Comparison of ENCODE assay signal across 22 mouse cellular contexts in the genomic region with DNA sequence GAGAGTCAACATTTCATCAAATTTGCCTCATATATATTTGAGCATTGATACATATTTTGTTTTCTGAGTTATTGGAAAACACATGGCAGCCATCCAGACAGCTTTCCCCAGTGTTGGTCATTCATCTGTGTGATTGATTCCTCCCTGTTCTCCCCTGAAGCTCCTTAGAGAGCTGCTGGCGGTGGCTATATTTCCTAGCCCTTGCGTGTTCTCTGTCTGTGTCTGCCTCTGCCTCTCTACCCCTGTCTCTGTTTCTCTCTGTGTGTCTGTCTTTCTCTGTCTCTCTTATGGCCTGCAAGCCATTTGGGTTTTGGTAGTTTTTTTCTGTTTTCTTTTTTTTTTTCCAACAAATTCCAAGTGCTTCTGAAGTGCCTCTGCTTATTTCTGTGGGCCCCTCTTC.
DNase-seq lines count a peak whose midpoint lies in the region; ATAC-seq lines count a peak whose summit lies in the region.
"Had no signal": no experiment of that assay in that cellular context is flagged by ENCODE, and none has a peak within 500 bp of the region (broad histone marks: within the 10 kb centered on the region; RNA-seq: fewer than 3 reads in every experiment).

No protein-coding gene starts in this region.

- DNase-seq in heart, adult 11 months, result peak; percentile 54
- DNase-seq in midbrain, embryonic 11.5 days (ENCODE audit: low spot score, missing footprints), result peak; percentile 75
- DNase-seq in NIH3T3 (ENCODE audit: low read depth), result peak; percentile 25
- no peak for DNase-seq in spleen, postnatal 10 days (ENCODE audit: low spot score in 2 of 2)
- DNase-seq: adrenal gland, adult 2 months; adrenal gland, adult 8-10 months; adrenal gland, postnatal 10 days; adrenal gland, postnatal 14 days; adrenal gland, postnatal 25 days; adrenal gland, postnatal 36 days; B cell, adult 2 months; cerebellum, adult 11 months; cerebellum, adult 11-12 months; cerebellum, adult 18-20 months; cerebellum, adult 2 months had no signal

- H3K4me1 ChIP-seq in heart, embryonic 11.5 days (ENCODE audit: control insufficient read depth, insufficient read depth, low read length), result no peaks in the 10 kb centered on the region
- no peaks in the 10 kb centered on the region for H3K4me1 ChIP-seq in midbrain, embryonic 11.5 days (ENCODE audit: control insufficient read depth, insufficient read depth, low read length)
- no peaks in the 10 kb centered on the region for H3K4me1 ChIP-seq in midbrain, embryonic 16.5 days (ENCODE audit: control insufficient read depth, insufficient read depth, low read length)

- no peak overlapping the region for H3K4me3 ChIP-seq in heart, embryonic 11.5 days (ENCODE audit: low read depth, low read length)
- no peak overlapping the region for H3K4me3 ChIP-seq in midbrain, embryonic 11.5 days (ENCODE audit: low read depth, low read length)
- H3K4me3 ChIP-seq in midbrain, embryonic 16.5 days (ENCODE audit: low read depth, low read length), result no peak overlapping the region

- no peak overlapping the region for H3K27ac ChIP-seq in heart, embryonic 11.5 days (ENCODE audit: low read depth, low read length)
- H3K27ac ChIP-seq in midbrain, embryonic 11.5 days (ENCODE audit: low read depth, low read length), result no peak overlapping the region
- H3K27ac ChIP-seq in midbrain, embryonic 16.5 days (ENCODE audit: low read length), result no peak overlapping the region

- ATAC-seq in heart, embryonic 11.5 days (replicated peaks; ENCODE audit: insufficient number of reproducible peaks, low FRiP score, low TSS enrichment), result no peak
- no peak for ATAC-seq in midbrain, embryonic 11.5 days (ENCODE audit: low FRiP score)
- no peak for ATAC-seq in midbrain, embryonic 16.5 days
- ATAC-seq: activated CD4-positive, CD25-positive, alpha-beta regulatory T cell, adult 4 months; CD4-positive, CD25-positive, alpha-beta regulatory T cell, adult 4 months; Patski had no signal

- no peaks in the 10 kb centered on the region for H3K9me3 ChIP-seq in heart, embryonic 11.5 days (replicated peaks; ENCODE audit: control insufficient read depth, low read length)
- H3K9me3 ChIP-seq in midbrain, embryonic 11.5 days (ENCODE audit: control insufficient read depth, low read length), result no peaks in the 10 kb centered on the region
- no peaks in the 10 kb centered on the region for H3K9me3 ChIP-seq in midbrain, embryonic 16.5 days (replicated peaks; ENCODE audit: control insufficient read depth, low read length, poor library complexity, severe bottlenecking)
- H3K9me3 ChIP-seq: G1E had no signal

- 98% methylated on average over 2 of the region's 2 CpGs for WGBS in heart, embryonic 11.5 days (ENCODE audit: insufficient replicate concordance)
- 90% methylated on average over 2 of the region's 2 CpGs for WGBS in midbrain, embryonic 11.5 days
- 78% methylated on average over 2 of the region's 2 CpGs for WGBS in midbrain, embryonic 16.5 days

- no peak overlapping the region for H3K4me2 ChIP-seq in heart, embryonic 11.5 days
- H3K4me2 ChIP-seq in midbrain, embryonic 11.5 days, result no peak overlapping the region
- H3K4me2 ChIP-seq in midbrain, embryonic 16.5 days (ENCODE audit: low read length), result no peak overlapping the region

- H3K27me3 ChIP-seq in heart, embryonic 11.5 days (ENCODE audit: control insufficient read depth, insufficient read depth, low read length), result no peaks in the 10 kb centered on the region; the same call in 1 of the 2 replicates
- no peaks in the 10 kb centered on the region for H3K27me3 ChIP-seq in midbrain, embryonic 11.5 days (ENCODE audit: control insufficient read depth, insufficient read depth, low read length)
- H3K27me3 ChIP-seq in midbrain, embryonic 16.5 days (ENCODE audit: control insufficient read depth, insufficient read depth, low read depth, low read length), result no peaks in the 10 kb centered on the region
- H3K27me3 ChIP-seq: CH12.LX, Patski had no signal

- no peaks in the 10 kb centered on the region for H3K36me3 ChIP-seq in heart, embryonic 11.5 days (ENCODE audit: control insufficient read depth, insufficient read depth, low read length)
- H3K36me3 ChIP-seq in midbrain, embryonic 11.5 days (ENCODE audit: control insufficient read depth, insufficient read depth, low read length), result no peaks in the 10 kb centered on the region
- no peaks in the 10 kb centered on the region for H3K36me3 ChIP-seq in midbrain, embryonic 16.5 days (ENCODE audit: control insufficient read depth, insufficient read depth, low read length)
- H3K36me3 ChIP-seq: G1E had no signal

- no peak overlapping the region for H3K9ac ChIP-seq in heart, embryonic 11.5 days (ENCODE audit: low read depth, low read length)
- no peak overlapping the region for H3K9ac ChIP-seq in midbrain, embryonic 11.5 days (ENCODE audit: low read length)
- H3K9ac ChIP-seq in midbrain, embryonic 16.5 days (ENCODE audit: low read depth, low read length), result no peak overlapping the region

Comparison
In these comparisons a context has a peak if more than half of its experiments do, and no peak if none do; other contexts are left out.
1. DNase-seq: peak in heart, adult 11 months (single experiment), midbrain, embryonic 11.5 days (single experiment) and NIH3T3 (single experiment); none in spleen, postnatal 10 days (0 of 2).